Mouse (Mus musculus): ENCODE measurements around the gene Cyp27b1. TPM values are rescaled to one million over a fixed set of nuclear protein-coding genes. Genes with fewer than 3 reads are reported as not detected.

Cyp27b1 gene
- 0.03 and 0.08 TPM in 2 replicates for polyA plus RNA-seq (2012; rRNA removed)

DNA sequence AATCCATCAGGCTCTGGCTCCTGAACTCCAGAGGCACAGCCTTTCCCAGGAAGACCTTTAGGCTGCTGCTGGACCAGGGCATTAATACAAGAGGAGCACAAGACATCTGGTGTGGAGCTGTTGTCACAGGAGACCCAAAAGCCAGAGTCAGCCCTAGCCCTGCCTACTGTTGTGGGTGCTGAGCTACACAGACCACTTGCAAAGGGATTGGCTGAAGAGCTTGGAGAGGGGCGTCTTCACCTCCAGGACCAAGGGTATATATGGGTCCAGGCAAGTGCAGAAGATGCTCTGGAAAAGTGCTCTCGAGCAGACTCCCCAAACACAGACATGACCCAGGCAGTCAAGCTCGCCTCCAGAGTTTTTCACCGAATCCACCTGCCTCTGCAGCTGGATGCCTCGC, at the start of gene Cyp27b1:
Gene Cyp27b1 (plus strand): TSS at position 297 of the 400 bp plus-strand sequence.

DNA sequence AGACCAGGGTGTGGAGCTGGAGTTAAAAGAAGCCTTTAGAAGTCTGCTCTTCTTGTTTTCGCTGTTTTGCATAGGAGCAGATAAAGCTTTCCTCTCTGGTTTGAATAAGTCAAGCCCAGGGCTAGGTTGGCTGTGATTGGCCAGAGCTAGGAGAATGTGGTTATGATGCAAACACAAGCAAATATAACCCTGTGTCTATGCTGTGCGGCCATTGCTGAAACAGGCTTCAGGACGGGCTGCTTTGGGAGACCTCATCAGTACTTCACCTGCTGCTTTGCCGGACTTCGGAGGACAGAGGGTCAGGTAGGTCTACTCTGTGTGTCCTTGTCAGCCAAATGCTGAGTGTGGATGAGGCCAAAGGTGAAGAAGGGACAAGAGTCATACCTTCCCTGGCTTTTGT, 47.5 kb upstream of the Cyp27b1 start, which contains the start of gene Avil:
Gene Avil (plus strand): TSS at position 181 of the 400 bp plus-strand sequence.

DNA sequence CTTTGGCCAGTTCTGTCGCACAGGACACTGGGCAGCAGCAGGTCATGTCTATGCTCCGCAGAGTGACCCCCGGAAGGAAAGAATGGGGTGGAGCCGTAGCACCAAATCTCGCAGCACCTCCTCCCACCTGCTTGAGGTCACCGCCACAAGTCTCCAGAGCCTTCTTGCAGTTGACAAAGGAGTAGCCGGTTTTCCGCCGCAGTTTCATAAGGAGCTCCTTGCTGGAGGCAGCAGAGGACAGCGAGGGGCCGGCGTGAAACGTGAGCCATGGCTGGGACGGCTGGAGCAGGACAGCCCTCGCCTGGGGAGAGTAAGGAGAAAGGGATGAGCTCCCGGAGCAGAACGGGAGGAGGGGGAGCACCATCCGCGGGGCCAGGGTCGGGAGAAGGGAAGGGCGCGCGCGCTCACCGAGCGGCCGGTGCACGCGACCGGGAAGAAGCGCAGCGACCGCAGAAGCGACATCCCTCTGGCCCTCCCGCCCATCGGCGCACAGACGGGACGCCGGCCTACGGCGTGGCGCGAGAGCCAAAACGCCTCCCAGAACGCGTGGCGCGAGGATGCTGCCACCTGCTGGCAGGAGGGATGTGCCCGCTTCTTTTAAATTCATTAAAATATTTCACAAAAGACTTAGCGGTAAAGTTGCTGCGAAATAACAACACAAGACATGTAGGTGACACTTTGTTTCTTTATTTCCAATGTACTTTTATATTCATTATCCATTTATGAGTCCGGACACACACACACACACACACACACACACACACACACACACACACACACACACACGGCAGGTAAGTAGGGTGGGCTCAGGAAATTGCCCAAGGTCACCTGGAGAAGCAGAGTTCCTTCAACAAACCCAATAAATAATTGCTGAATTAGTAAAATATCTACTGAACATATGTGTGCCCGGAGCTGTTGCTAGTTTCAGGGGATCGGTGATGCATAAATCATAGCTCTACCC, 17.4 kb upstream of the Cyp27b1 start, which contains the start of gene Tsfm:
Gene Tsfm (minus strand): TSS at position 505 of the 961 bp plus-strand sequence.

DNA sequence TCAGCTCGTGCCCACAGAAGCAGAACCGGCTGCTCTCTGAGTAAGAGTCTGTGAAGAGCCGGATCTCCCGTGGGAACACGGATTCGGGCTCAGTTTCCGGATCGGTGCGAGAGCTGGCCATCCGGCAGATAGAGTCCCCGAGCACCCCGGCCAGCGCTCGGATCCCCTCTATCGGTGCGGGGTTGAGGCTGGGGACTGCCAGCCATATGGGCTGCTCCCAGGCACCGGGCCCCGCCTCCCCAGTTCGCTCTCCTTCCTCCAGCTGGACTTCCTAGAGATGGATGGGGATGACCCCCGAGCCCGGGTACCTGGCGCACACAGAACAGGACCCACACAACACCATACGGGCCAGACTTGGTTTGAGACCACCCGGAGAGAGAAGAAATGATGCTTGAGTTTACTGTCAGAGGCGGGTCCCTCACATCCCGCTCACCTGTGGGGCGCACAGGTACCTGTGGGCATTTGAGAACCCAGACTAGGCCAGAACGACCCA, 6.7 kb upstream of the Cyp27b1 start, which contains the start of the genes Mettl1 and Eef1akmt3:
Gene Mettl1 (plus strand): TSS at position 141 of the 493 bp plus-strand sequence.
Gene Eef1akmt3 (minus strand): TSS at position 240 of the 493 bp plus-strand sequence.

DNA sequence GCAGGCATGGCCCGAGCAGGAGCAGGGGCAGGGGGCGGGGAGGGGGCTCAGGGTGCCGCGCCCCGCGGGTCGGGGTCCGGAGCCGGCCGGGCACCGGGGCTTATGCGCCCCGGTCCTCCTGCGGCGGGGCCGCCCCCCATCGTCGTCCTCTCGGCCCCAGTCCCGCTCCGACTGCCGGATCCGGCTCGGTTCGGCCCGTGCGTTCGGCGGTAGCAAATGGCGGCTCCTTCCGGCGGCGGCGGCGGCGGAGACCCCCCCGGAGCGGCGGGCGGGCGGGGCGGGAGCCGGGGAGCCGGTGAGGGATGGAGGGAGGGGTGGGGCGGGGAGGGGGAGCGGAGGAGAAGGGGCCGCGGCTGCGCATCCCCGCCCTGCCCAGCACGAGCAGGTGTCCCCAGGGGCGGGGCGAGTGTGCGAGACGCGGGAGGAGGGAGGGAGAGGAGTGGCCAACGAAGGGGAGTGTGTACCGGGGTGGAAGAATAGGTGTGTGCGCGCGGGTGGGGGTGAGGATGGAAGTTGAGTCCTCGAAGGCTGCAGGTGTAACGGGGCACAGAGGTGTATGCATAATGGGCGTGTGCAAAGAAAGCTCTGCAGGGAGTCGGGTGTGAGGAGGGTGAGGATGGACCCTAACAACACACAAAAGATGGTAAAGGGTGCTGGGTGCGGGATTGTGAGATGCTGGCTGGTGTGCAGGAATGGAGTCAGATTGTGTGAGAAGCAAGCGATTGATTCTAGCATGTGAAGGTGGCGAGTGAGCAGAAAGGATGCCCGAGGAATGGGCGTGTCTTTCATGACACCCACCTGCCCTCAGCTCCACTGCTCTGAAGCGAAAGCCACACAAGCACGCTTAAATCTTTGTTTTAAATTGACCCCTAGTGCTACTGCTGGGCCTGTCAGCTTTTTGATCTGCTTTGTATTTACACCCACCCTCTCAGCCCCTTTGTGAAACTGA, 12.2 kb downstream of the Cyp27b1 start, which contains the start of gene March9:
Gene March9 (minus strand): TSS at position 217 of the 949 bp plus-strand sequence.

DNA sequence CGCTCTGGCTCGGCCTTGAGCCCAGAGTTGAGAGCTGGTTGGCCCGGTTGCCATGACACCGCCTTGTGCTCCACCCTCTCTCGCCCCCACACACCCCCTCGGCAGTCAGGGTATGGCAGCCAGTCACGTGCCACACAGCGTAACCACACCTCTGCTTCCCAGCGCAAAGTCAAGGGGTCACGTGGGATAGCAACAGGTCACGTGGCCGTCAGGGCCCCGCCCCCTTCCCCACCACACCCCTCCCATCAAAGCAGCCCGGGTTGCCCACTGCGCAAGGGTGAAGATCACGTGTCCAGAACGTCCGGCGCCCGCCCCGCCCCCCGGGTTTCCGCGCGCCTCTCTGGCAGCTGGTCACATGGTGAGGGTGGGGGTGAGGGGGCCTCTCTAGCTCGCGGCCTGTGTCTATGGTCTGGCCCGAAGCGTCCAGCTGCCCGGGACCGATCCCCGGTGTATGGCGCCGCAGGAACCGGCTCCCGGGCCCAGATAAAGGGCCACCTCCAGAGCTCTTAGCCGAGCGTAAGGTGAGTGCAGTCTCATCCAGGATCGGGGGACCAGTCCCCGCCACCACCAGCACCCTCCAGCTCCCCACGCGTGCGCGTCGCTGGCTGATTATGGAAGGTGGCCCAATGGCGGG, 15.3 kb downstream of the Cyp27b1 start, which contains the start of gene Cdk4:
Gene Cdk4 (plus strand): TSS at position 296 of the 634 bp plus-strand sequence.

DNA sequence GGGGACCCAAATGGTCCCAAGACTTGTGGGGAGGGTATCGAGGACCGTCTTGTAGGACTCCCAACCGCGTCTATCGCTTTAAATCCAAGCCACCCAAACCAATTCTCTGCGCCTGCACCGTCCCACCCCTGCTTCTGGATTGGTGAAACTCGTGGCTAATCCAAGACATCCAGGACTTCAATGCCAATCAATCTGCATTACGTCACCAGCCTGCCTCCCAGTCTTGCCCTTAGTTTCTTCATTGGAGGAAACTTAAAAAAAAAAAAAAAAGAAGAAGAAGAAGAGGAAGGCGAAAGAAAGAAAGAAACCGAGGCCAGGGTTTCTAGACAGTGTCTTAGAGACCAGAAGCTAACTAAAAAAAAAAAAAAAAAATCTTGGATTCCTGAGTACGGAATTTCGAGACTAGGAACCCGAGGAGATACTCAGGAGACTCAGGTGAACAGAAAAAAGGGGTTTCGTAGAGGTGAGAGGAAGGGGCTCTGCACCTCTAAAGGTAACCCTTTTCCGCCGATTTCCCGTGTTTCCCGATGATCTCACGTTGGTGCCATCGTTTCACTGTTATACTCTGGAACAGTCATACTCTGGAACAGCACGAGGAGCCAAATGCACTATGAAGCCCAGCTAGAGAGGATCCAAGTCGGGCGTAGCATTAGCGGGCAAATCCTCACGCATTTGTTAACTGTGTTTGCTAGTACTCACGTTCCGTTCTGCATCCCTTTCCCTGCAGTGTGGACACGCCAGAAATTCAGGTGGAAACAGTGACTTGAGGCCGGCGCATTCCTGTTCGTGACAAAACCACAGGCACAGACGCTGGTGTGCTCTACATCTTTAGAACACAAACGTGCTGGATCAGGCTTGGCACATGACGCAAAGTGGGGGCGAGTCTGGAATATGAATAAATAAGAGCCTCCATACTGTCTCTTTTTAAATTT, 22.4 kb downstream of the Cyp27b1 start, which contains the start of gene Tspan31:
Gene Tspan31 (minus strand): TSS at position 75 of the 932 bp plus-strand sequence.

DNA sequence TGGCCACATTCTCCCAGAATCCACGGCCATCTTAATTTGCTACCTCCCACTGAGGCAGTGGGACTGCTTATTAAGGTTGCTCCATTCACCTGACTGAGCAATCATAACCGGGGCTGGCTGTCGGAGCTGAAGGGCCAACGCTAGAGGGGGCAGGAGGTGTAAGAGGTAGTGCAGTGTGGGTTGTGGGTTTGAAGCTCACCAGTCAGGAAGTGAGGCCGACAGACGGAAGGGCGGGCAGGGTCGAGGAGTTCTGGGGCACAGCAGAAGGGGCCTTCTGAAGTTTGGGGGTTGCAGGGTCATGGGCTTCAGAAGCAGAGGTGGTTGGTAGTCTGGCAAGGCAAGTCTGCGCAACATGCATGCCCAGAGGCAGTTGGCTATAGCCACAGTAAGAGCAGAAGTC, 27.0 kb downstream of the Cyp27b1 start, which contains the start of gene Agap2:
Gene Agap2 (plus strand): TSS at position 205 of the 400 bp plus-strand sequence.

Other genes with a start within 250 kb of the Cyp27b1 start
- gene Atp23, start 146.9 kb upstream of the Cyp27b1 start, polyA plus RNA-seq (2012; rRNA removed) = 4.4 and 4.7 TPM in 2 replicates
- gene Ctdsp2, start 69.5 kb upstream of the Cyp27b1 start, polyA plus RNA-seq (2012; rRNA removed) = 17.5 and 20.0 TPM in 2 replicates
- 0.02 and 0.06 TPM in 2 replicates for gene Avil, start 47.5 kb upstream of the Cyp27b1 start, polyA plus RNA-seq (2012; rRNA removed)
- gene Tsfm, start 17.4 kb upstream of the Cyp27b1 start, polyA plus RNA-seq (2012; rRNA removed) = 25.2 and 29.6 TPM in 2 replicates
- gene Mettl1, start 6.8 kb upstream of the Cyp27b1 start, polyA plus RNA-seq (2012; rRNA removed) = 12.8 and 14.1 TPM in 2 replicates
- gene Eef1akmt3, start 6.7 kb upstream of the Cyp27b1 start, polyA plus RNA-seq (2012; rRNA removed) = 0.05 and 0.08 TPM in 2 replicates
- 0.09 and 0.11 TPM in 2 replicates for gene March9, start 11.9 kb downstream of the Cyp27b1 start, polyA plus RNA-seq (2012; rRNA removed)
- gene Cdk4, start 15.3 kb downstream of the Cyp27b1 start, polyA plus RNA-seq (2012; rRNA removed) = 209 and 248 TPM in 2 replicates
- gene Tspan31, start 22.0 kb downstream of the Cyp27b1 start, polyA plus RNA-seq (2012; rRNA removed) = 34.4 and 41.3 TPM in 2 replicates
- gene Agap2, start 27.0 kb downstream of the Cyp27b1 start, polyA plus RNA-seq (2012; rRNA removed) = 1.4 and 2.2 TPM in 2 replicates
- gene Os9, start 72.9 kb downstream of the Cyp27b1 start, polyA plus RNA-seq (2012; rRNA removed) = 26.4 and 26.9 TPM in 2 replicates
- gene B4galnt1, start 117.0 kb downstream of the Cyp27b1 start, polyA plus RNA-seq (2012; rRNA removed) = 7.2 and 11.2 TPM in 2 replicates
- gene Slc26a10, start 132.4 kb downstream of the Cyp27b1 start, polyA plus RNA-seq (2012; rRNA removed) = 2.0 and 2.2 TPM in 2 replicates
- gene Arhgef25, start 141.8 kb downstream of the Cyp27b1 start, polyA plus RNA-seq (2012; rRNA removed) = 7.5 and 7.6 TPM in 2 replicates
- gene Dtx3, start 147.5 kb downstream of the Cyp27b1 start, polyA plus RNA-seq (2012; rRNA removed) = 29.2 and 32.7 TPM in 2 replicates
- gene Pip4k2c, start 163.3 kb downstream of the Cyp27b1 start, polyA plus RNA-seq (2012; rRNA removed) = 27.4 and 31.2 TPM in 2 replicates
- gene Kif5a, start 215.1 kb downstream of the Cyp27b1 start, polyA plus RNA-seq (2012; rRNA removed) = 0.11 and 0.12 TPM in 2 replicates
- gene Dctn2, start 218.1 kb downstream of the Cyp27b1 start, polyA plus RNA-seq (2012; rRNA removed) = 57.7 and 61.0 TPM in 2 replicates
- gene Mbd6, start 240.8 kb downstream of the Cyp27b1 start, polyA plus RNA-seq (2012; rRNA removed) = 7.4 and 10.9 TPM in 2 replicates

Measured in liver, embryonic 14 days (tissue).